16 mouse cellular contexts compared by ENCODE assay signal in genomic region chr2:157519452-157519851, GRCm38 (mm10). TPM values are rescaled to one million over a fixed set of nuclear protein-coding genes. Genes with fewer than 3 reads are reported as not detected.
A peak's percentile ranks its signal among the peaks of the same experiment; 100 is the strongest.
DNase-seq lines count a peak whose midpoint lies in the region; ATAC-seq and TF ChIP-seq lines count a peak whose summit lies in the region.
"Had no signal": no experiment of that assay in that cellular context is flagged by ENCODE, and none has a peak within 500 bp of the region (broad histone marks: within the 10 kb centered on the region; RNA-seq: fewer than 3 reads in every experiment).

No protein-coding gene starts in this region.

- H3K9ac ChIP-seq in midbrain, embryonic 11.5 days (ENCODE audit: low read length) = no peak overlapping the region
- no peak overlapping the region for H3K9ac ChIP-seq in hindbrain, embryonic 16.5 days (ENCODE audit: low read depth, low read length)
- H3K9ac ChIP-seq: embryonic facial prominence, embryonic 15.5 days; lung, embryonic 14.5 days had no signal

- H3K4me2 ChIP-seq in midbrain, embryonic 11.5 days = no peak overlapping the region
- no peak overlapping the region for H3K4me2 ChIP-seq in hindbrain, embryonic 16.5 days (ENCODE audit: low read length)
- H3K4me2 ChIP-seq: embryonic facial prominence, embryonic 15.5 days; liver, embryonic 11.5 days; lung, embryonic 14.5 days had no signal

- no peak overlapping the region for H3K4me3 ChIP-seq in gastrocnemius, adult 2 months
- no peak overlapping the region for H3K4me3 ChIP-seq in midbrain, embryonic 10.5 days
- no peak overlapping the region for H3K4me3 ChIP-seq in midbrain, embryonic 11.5 days (ENCODE audit: low read depth, low read length)
- H3K4me3 ChIP-seq in hindbrain, embryonic 16.5 days (ENCODE audit: low read length) = no peak overlapping the region
- H3K4me3 ChIP-seq: embryonic facial prominence, embryonic 15.5 days had no signal

- intact Hi-C loops in gastrocnemius, adult 2 months (cut with DNase I) = no loop called here

- no peak overlapping the region for H3K27ac ChIP-seq in gastrocnemius, adult 2 months
- H3K27ac ChIP-seq in midbrain, embryonic 10.5 days (replicated peaks) = peak overlapping the region; percentile 64
- H3K27ac ChIP-seq in midbrain, embryonic 11.5 days (ENCODE audit: low read depth, low read length) = no peak overlapping the region
- peak overlapping the region; percentile 67; the same call in 1 of the 2 replicates for H3K27ac ChIP-seq in hindbrain, embryonic 16.5 days (ENCODE audit: low read depth, low read length)
- H3K27ac ChIP-seq: embryonic facial prominence, embryonic 15.5 days; macrophage had no signal

- H3K9me3 ChIP-seq in midbrain, embryonic 10.5 days (replicated peaks) = no peaks in the 10 kb centered on the region
- no peaks in the 10 kb centered on the region for H3K9me3 ChIP-seq in midbrain, embryonic 11.5 days (ENCODE audit: control insufficient read depth, low read length)
- no peaks in the 10 kb centered on the region for H3K9me3 ChIP-seq in hindbrain, embryonic 16.5 days (ENCODE audit: control insufficient read depth, low read length)
- H3K9me3 ChIP-seq: embryonic facial prominence, embryonic 15.5 days had no signal

- TF ChIP-seq CTCF in gastrocnemius, adult 2 months (IDR thresholded peaks at IDR 0.05) = no peak

- no peaks in the 10 kb centered on the region for H3K36me3 ChIP-seq in midbrain, embryonic 10.5 days
- no peaks in the 10 kb centered on the region for H3K36me3 ChIP-seq in midbrain, embryonic 11.5 days (ENCODE audit: control insufficient read depth, insufficient read depth, low read length)
- no peaks in the 10 kb centered on the region for H3K36me3 ChIP-seq in hindbrain, embryonic 16.5 days (ENCODE audit: control insufficient read depth, insufficient read depth, low read length)
- H3K36me3 ChIP-seq: embryonic facial prominence, embryonic 15.5 days had no signal

- H3K4me1 ChIP-seq in midbrain, embryonic 10.5 days = peaks cover 73% of the 10 kb centered on the region
- H3K4me1 ChIP-seq in midbrain, embryonic 11.5 days (ENCODE audit: control insufficient read depth, insufficient read depth, low read length) = peaks cover 25% of the 10 kb centered on the region
- H3K4me1 ChIP-seq in hindbrain, embryonic 16.5 days (ENCODE audit: control insufficient read depth, insufficient read depth, low read depth, low read length) = peaks cover 27% of the 10 kb centered on the region

- no peak for ATAC-seq in midbrain, embryonic 11.5 days (ENCODE audit: low FRiP score)
- ATAC-seq in hindbrain, embryonic 16.5 days = no peak
- ATAC-seq: intestine, postnatal 0 days had no signal

- WGBS in midbrain, embryonic 10.5 days = 58% methylated on average over 6 of the region's 6 CpGs
- 53% methylated on average over 6 of the region's 6 CpGs for whole genome bisulfite sequencing in midbrain, embryonic 11.5 days
- WGBS in hindbrain, embryonic 16.5 days = 53% methylated on average over 6 of the region's 6 CpGs

- peaks cover 62% of the 10 kb centered on the region for H3K27me3 ChIP-seq in midbrain, embryonic 10.5 days (ENCODE audit: low read depth, poor library complexity, severe bottlenecking)
- peaks cover 4% of the 10 kb centered on the region; the same call in 1 of the 2 replicates for H3K27me3 ChIP-seq in midbrain, embryonic 11.5 days (ENCODE audit: control insufficient read depth, insufficient read depth, low read length)
- H3K27me3 ChIP-seq in hindbrain, embryonic 16.5 days (replicated peaks; ENCODE audit: control insufficient read depth, insufficient read depth, low read length) = no peaks in the 10 kb centered on the region
- H3K27me3 ChIP-seq: embryonic facial prominence, embryonic 15.5 days had no signal

- DNase-seq in gastrocnemius, adult 2 months = peak; percentile 27
- DNase-seq in gastrocnemius, postnatal 4 days (ENCODE audit: low spot score in 2 of 2) = no peak
- no peak for DNase-seq in midbrain, embryonic 10.5 days (ENCODE audit: low spot score)
- DNase-seq in midbrain, embryonic 11.5 days (ENCODE audit: low spot score, missing footprints) = no peak
- DNase-seq in skeletal muscle tissue, adult 2 months (ENCODE audit: low read depth, low spot score) = peak; percentile 48
- no peak for DNase-seq in right cerebral cortex, postnatal 10 days (ENCODE audit: low spot score in 2 of 2)
- DNase-seq: cerebellum, adult 9-10 months; kidney, postnatal 25 days; lung, embryonic 14.5 days; thymus, adult 18-20 months had no signal

RNA-seq across cellular contexts. Expression of gene Nnat, which starts 40.4 kb away (rescaled TPM):
- under 1 TPM; 0.20 to 0.36 TPM for total RNA-seq in gastrocnemius, adult 2 months (2021)
- 10 to 100 TPM; 20.2 to 41.1 TPM for total RNA-seq in gastrocnemius, postnatal 4 days (2021)
- polyA plus RNA-seq in midbrain, embryonic 10.5 days (2016; fragmentation: Nextera tagmentation; extraction: Ambion mirVana) = 1,354 and 2,071 TPM in 2 replicates
- 1,391 and 1,438 TPM in 2 replicates for polyA plus RNA-seq in midbrain, embryonic 11.5 days (2014; fragmentation: Nextera tagmentation; extraction: Ambion mirVana)
- polyA plus RNA-seq in hindbrain, embryonic 16.5 days (2015; fragmentation: Nextera tagmentation; extraction: Ambion mirVana) = 6,388 and 6,390 TPM in 2 replicates
- total RNA-seq: granulocyte monocyte progenitor cell, adult 5-6 weeks had no signal
- polyA plus RNA-seq: macrophage had no signal

RNA-seq across cellular contexts. Expression of gene Blcap, which starts 51.6 kb away (rescaled TPM):
- 10 to 100 TPM; 29.7 to 36.5 TPM for total RNA-seq in gastrocnemius, adult 2 months (2021)
- total RNA-seq in gastrocnemius, postnatal 4 days (2021) = 10 to 100 TPM; 41.0 to 43.3 TPM
- polyA plus RNA-seq in midbrain, embryonic 10.5 days (2016; fragmentation: Nextera tagmentation; extraction: Ambion mirVana) = 76.4 and 103 TPM in 2 replicates
- polyA plus RNA-seq in midbrain, embryonic 11.5 days (2014; fragmentation: Nextera tagmentation; extraction: Ambion mirVana) = 110 and 117 TPM in 2 replicates
- 288 and 298 TPM in 2 replicates for polyA plus RNA-seq in hindbrain, embryonic 16.5 days (2015; fragmentation: Nextera tagmentation; extraction: Ambion mirVana)

Comparison
In these comparisons a context has a peak if more than half of its experiments do, and no peak if none do; other contexts are left out.
1. DNase-seq: peak in gastrocnemius, adult 2 months (single experiment) and skeletal muscle tissue, adult 2 months (single experiment); none in gastrocnemius, postnatal 4 days (0 of 2), midbrain, embryonic 10.5 days (single experiment), midbrain, embryonic 11.5 days (single experiment) and right cerebral cortex, postnatal 10 days (0 of 2).
2. H3K27ac ChIP-seq: peak in midbrain, embryonic 10.5 days (single experiment) and hindbrain, embryonic 16.5 days (single experiment); none in gastrocnemius, adult 2 months (single experiment) and midbrain, embryonic 11.5 days (single experiment).